Mouse (Mus musculus) urinary bladder, adult 2 months (tissue): ENCODE results near the gene Myh6. TPM values are rescaled to one million over a fixed set of nuclear protein-coding genes. Genes with fewer than 3 reads are reported as not detected.

Experiments
- DNase-seq: peaks from one replicate; pipeline ENCODE4 v3.0.0; 2022; ENCODE audit warnings: low spot score
- polyA plus RNA-seq: library from polyadenylated mRNA; depleted of rRNA; stranded (reverse); fragments of >200 nt; gene quantifications from 2 replicates; pipeline ENCODE4 v1.2.3, GENCODE M21; 2012

Gene Myh6
- polyA plus RNA-seq, 1 experiment = 0.22 TPM

DNA sequence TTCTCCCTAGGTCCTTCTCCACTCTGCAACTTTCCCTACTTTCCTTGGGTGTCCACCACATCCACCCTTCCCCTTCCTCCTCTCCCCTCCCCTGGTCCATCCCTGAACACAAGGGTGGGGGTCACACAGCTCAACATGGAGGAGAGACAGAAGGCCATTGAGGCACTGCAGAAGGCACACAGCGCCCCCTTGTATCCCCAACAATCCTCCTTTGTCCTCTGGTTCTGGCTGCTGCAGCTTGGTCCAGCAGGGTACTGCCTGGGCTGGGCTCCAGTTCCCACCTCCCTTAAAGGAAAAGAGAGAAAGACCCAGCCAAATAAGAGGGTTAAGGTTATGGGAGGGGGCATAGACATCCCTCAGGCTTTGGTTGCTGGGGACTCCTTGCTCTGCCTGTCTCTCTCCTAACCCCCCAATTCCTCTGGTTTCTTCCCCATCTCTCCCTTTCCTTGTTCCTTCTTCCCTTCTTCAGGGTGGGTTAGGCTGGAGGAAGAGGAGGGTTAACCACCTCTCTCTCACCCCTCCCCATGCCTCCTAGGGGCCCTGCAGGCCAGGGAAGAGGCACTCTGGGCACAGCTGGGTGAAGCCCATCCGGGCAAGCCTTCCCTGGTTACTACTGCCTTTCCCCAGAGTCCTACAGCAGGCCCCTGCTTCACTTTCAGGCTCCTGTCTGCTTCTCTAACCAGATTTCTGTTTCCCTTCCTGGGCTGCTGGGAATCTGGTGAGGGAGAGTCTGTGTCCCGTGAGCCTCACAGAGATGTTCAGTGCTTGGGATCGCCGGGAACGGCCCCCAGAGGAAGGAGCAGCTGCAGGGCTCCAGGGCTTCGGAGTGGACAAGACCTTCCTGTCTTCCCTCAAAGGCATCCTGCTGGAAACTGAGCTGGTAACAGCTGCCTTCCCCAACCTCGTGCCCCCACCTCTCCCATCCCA, 30.6 kb downstream of the Myh6 start, which contains the start of gene Cmtm5:
TSS of gene Cmtm5 (plus strand) at position 358 of the 927 bp plus-strand sequence.
- no peak for DNase-seq

DNA sequence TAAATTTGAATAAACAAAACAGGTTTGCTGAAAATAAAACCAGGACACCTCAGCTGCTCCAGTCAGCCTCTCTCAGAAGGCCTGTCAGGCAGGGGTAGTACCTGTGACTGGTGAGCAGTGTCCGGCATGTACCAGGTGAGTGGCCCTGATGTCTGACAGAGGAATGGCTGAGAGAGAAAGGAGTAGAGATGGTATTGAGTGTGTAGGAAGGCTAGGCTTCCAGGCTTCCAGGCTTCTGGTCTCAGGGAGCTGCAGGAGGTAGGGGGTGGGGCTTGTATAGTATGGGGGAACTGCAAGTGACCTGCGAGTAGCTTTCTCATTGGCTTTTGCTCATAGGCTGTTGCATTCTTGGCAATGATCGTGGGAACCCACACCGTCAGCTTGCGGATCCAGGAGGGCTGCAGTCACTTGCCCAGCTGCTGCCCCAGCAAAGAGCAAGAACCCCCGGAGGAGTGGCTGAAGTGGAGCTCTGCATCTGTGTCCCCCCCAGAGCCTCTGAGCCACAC, 34.0 kb downstream of the Myh6 start, which contains the start of gene Il25:
TSS of gene Il25 (plus strand) at position 51 of the 506 bp plus-strand sequence.
- DNase-seq = no peak

DNA sequence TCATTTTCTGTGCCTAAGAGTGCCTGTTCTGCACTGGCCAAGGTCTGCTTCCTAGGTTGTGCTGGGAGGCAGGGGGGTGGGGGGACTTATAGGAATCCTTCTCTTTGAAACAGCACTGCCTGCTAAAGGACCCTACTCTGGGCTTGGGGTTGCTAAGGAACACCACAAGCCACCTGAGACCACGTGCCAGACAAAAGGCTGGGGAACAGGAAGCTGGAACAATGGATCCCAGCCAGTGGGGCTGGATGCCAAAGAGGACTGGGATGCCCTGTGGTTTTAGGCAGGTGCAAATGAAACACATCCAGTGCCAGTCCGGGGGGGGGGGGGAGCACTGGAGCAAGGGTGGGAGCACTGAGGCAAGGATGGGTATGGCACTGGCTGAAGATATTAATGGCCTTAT, 36.3 kb downstream of the Myh6 start:
- no peak for DNase-seq

DNA sequence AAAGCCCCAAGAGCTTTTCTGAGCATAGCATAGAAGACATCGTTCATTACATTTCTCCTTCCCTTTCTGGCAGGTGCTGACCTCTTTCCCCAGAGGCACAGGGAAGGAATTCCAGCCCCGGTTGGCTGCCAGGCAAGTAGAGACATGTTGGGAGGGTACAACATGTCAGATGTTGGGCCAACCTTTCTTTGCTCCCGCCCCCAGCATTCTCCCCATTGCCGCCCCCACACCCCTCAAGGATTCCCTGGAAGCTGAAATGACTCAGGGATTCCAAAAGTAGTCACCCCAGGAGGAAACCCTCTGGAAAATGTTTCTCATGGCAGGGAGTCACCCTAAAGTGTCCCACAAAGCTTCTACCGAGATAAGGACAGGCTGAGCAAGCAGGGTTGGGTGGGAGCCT, 36.9 kb downstream of the Myh6 start:
- DNase-seq = no peak

DNA sequence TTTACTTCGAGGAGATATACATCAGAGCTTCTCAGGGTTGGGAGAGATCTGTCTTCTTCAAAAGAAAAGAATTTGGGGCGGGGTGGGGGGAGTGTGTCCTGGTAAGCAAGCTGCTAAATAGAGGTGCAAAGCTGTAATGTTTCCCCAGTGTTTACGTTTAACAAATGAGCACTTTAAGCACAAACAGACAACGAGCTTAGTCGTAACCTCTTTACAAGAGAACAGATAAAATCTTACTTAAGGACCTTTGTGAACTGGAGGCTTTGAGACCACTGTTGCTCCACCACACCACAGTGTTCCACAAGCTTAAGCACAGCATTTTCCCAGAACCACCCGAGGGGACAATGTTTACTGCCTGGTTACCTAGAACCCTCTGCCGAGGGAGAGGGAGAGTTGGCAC, 39.4 kb downstream of the Myh6 start:
- DNase-seq = no peak

DNA sequence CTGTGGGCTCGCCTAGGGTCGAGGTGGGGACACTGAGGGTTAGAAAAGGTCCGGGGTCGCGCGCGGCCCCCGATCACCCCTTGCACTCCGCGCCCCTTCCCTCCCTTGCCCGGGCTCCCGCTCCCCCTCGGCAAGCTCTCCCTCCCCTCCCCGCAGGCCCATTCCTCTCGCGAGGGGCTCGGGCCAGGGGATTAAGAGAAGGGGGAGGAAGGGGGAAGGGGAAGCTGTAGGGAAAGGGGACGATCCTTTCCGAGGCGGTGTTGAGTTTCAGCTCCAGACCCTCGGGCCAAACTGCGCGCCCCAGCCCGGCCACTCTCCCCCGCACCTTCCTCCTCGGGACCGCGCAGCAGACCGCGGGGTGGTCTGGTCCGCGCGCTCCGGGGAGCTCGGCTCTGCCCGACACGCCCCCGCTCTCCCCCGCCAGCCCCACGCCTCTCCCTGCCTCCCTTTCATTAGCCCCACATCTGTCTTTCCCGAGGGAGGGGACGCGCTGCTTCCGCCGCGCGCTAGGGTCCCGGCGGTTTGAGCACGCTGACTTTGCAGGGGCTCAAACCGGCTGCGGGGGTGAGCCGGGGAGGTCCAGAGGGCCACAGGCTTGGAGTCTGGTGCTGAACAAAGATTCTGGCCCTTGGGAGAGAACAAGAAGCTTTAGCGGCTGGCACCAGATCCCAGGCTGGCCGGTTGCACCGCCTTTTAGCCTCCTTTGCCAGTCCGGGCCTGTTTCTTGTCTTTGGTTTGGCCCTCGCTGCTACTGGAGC, 40.1 kb downstream of the Myh6 start:
- peak; percentile 67 for DNase-seq

DNA sequence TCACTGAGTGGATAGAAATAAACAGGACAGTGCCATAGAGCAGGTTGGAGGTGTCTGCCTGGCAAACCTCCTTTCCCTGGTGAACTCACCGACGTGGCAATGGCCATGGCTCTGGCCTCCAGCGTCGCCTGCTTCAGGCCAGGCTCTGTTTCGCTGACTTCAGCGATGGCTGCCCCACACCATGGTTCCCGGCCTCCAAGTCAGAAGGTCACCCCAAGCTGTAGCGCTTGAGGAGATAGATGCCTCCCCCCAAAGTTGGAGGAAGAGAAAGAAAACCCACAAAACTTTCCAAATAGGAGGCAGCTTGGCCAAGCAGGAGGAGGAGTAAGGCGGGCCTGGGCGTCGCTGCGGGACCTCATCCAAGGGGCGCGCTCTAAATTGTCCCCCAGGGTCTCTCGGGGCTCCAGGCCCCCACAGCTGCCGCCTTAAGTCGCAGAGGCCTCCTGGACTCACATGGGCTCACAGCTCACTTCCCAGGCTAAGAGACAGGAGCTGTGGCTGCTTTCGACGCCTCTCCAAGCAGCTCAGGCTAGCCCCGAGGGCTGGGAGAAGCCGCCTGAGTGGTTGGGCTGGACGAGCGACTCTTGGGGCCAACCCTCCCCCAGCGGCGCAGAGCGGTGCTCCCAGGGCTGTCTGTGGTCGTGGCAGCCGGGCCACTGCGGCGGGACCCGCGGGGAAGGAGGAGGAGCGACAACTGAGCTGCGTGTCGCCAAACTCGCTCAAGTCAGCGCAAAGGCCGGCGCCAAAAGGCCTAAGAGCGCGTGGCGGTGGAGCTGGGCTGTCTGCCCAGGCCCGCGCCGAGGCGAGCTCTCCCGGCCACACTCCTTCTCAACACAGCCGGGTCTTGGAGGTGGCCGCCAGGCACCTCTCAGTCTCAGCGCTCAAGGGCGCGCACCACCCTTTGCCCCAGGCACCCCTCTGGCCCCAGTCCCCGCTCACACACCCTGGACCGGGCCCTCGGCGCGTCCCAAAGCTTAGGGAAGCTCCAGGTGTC, 41.1 kb downstream of the Myh6 start, which contains the start of gene Efs:
TSS of gene Efs (minus strand) at position 778 of the 994 bp plus-strand sequence.
- peak; percentile 80 for DNase-seq

DNA sequence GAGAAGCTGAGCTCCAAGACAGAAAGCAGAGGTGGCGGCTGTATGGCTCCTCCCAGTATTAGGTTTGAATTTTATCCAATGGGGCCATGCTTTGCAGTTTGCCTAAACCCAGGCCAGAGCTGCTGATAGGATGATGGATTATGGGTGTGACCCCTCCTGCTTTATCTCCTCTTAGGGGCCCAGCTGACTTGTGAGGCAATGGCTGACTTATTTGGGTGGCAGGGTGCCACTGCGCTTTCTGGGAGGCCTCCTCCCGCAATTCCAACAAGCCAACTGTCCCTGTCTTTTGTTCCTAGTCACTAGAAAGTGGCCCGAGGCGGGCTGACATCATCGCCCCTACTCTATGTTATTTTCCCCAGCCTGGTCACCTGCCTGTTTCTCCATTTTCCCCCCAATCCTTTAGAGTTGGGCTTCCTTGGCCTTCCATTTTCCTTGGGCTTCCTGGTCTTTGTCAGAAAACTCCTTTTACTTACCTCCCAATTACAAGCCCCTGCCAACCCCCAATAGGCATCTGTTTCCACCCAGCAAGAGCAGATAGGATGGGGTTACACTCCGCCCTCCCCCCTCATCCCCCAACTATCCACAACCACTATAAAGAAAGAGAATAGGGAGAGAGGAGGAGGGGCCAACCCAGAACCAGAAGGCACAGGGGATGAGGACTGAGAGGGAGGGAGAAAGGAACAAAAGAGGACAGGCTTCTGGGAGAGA, 41.9 kb downstream of the Myh6 start:
- peak; percentile 46 for DNase-seq

DNA sequence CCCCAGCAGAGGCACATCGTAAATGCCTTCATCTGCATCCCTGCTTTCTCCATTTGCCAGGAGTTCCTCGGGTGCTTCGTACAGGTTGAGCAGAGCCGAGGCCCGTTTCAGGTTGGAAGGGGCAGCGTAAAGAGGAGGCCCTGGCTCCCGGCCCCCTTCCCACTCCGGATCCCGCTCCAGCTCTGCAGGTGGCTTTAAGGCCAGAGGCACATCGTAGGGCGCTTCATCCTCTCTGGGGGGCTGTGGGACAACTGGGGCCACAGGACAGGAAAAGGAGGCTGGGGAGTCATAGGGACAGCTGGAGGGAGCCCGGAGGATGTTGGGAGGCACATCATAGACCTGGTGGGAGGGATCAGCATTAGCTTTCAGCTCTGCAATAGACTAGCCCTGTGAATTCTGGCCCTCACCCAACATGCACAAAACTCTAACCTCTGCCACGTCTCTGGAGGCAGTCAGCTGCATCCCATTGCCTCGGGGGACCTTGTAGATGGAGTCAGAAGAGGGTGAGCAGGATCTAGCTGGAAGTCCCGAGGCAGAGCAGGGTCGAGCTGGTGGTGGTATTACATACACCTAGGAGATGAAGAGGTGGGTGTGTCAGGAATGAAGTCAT, 46.5 kb downstream of the Myh6 start:
- no peak for DNase-seq

DNA sequence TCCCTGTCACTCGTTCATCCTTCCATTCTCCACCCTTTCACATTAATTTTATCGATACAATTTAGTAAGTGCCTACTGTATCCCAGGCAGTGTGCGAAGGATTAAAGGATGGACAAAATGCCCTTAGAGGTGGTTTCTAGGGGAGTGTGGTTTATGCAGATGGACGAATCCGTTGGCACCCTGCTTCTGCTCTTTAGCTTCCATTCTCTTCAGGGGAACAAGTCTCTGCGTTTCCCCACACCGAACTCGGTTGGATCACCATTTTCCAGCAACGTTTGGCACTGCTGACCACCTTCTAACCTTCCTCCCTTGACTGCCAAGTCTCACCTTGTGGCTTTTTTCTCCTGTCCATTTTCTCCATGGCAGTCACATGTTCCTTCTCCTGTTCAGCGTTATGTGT, 53.4 kb downstream of the Myh6 start:
- DNase-seq = no peak

DNA sequence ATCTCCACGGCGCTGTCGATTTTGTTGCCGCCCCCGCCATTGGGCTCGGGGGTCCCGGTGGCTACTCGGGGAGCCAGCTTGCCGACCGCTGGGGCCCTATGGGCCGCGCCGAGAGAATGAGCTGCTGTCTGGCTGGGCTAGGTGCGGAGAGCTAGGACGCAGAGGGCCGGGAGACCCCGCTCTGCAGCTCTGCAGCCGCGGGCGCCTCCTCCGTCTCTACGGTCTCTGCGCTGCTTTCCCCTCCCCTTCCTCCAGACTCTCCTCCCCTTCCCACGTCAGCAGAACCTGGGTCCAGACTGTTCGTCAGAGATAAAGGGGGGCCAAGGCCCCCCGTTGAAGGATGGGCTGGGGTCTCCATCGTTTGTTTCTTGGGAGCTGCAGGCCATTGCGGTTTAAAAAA, 53.8 kb downstream of the Myh6 start, which contains the start of gene Slc22a17:
TSS of gene Slc22a17 (minus strand) at position 247 of the 400 bp plus-strand sequence.
- peak; percentile 54 for DNase-seq

DNA sequence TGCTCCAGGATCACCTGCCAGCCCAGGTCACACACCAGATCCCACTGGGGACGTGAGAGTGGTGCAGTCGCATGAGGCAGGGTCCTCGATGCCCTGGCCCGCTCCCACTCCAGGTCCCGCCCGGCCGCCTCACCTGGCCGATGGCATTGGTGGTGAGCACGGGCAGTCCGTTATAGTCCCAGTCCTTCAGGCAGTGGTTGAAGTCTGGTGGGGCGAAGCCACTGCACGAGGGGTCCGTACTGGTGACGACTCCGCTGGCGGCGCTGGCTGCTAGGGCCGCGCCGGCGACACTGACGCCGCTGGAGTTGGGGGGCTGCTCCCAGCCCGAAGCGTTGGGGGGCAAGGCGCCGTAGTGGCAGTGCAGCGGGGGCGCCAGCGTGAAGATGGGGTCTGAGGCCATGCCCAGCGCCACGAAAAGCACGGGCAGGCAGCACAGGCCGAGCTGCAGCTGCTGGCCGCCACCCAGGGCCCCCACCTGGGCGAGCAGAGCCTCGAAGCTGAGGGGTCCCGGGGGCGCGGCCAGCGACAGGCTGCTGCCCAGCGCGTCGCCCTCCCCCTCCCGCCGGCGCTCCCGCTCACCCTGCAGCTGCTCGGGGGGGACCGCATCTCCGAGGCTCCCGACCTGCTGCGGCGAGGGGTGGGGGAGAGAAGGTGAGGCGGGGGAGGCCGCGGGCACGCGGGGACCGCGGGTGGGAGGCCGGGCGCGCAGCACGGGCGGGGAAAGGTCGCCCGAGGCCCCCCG, 54.4 kb downstream of the Myh6 start:
- no peak for DNase-seq

DNA sequence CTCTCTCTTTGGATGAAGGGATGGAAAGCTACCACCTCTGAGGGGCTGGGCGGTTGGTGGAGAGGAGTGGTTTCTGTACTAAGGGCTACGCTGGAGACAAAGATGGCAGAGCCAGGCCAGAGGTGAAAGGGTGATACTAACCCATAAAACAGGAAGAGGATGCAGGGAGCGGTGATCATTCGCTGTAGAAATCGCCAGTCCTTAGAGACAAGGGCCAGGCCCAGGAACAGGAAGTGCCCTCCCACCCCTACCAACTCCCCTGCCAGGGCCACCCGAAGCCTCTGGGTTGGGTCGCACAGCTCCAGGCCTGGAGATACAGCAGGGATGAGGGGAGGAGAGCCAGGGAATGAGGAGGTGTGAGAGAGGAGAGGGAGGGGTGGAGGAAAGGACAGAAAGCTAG, 58.0 kb downstream of the Myh6 start:
- no peak for DNase-seq

DNA sequence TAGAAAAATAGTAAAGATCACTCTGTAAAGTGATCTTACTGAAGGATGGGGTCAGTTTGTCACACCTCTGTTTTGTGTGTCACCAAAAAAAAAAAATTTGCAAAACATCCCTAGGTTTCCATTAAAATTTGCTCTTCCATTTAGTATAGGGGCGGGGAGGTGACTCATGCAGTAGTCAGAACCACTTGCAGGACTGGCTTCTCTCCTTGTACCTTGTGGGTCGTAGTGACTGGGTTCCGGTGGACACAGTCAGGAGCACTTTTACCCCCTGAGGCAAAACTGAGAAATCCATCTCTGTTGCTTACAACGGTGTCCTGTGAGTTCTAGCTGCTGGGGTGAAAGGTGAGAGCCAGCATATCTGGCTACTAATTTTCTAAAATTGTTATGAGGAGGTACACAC, 63.1 kb downstream of the Myh6 start:
- no peak for DNase-seq

DNA sequence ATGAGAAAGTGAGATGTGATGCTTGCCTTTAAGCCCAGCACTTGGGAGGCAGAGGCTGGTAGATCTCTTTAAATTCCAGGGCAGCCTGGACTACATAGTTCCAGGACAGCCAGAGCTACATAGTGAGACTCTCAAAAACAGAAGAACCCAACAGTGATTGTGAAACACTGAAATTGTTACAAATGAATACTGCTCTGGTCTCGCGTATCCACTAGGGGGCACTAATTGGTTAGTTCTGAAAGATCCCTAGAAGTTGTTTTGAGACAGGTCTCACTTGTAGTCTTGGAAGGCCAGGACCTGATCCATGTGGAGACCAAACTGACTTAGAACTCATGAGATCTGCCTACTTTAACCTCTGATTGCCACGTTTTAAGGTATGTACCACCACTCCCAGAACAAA, 66.3 kb downstream of the Myh6 start:
- DNase-seq = no peak

DNA sequence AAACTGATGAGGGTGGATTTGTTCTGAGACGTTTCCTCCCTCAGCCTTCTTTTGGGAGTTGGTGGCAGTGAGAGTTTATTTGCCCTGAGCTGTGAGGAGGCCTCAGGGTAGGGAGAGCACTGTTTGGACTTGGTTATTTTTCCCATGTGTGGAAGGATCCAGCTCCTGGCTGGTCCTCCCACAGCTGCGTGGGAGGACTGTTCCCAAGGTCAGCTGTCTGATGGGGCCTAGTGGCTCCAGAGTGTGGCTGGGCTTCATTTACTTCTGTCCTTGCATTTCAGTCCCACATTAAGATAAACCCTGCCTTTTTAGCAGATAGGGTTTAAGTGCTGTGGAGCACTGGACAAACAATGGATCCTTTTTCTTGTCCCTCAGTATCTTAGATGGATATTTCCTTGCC, 69.3 kb downstream of the Myh6 start:
- DNase-seq = no peak

DNA sequence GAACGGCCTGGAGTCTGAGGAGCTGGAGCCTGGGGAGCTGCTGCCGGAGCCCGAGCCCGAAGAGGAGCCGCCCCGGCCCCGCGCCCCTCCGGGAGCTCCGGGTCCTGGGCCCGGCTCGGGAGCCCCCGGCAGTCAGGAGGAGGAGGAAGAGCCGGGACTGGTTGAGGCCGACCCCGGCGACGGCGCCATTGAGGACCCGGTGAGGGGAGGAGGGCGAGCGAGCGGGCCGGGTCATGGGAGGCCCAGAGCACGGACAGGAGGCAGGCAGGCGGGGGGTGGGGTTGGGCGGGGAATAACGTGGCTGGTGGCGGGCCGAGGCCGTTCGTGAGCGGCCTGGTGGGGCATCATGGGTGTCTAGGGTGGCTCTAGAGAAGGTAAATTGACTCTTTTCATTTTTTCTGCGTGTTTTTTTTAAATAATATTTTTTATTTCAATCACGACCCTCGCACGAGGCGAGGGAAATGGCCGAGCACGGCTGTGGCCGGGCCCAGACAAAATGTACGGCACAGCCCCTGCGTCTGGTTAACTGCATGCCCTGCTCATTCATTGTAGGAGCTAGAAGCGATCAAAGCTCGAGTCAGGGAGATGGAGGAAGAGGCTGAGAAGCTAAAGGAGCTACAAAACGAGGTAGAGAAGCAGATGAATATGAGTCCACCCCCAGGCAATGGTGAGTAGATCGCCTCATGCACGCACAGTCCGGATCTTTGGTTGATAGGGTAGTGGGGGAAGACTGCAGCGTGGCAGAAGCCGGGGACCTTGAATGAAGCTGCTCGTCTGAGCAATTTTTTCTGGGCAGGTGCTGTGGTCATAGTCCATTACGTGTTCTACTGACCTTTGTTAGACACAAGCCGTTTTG, 72.2 kb downstream of the Myh6 start:
- DNase-seq = no peak

DNA sequence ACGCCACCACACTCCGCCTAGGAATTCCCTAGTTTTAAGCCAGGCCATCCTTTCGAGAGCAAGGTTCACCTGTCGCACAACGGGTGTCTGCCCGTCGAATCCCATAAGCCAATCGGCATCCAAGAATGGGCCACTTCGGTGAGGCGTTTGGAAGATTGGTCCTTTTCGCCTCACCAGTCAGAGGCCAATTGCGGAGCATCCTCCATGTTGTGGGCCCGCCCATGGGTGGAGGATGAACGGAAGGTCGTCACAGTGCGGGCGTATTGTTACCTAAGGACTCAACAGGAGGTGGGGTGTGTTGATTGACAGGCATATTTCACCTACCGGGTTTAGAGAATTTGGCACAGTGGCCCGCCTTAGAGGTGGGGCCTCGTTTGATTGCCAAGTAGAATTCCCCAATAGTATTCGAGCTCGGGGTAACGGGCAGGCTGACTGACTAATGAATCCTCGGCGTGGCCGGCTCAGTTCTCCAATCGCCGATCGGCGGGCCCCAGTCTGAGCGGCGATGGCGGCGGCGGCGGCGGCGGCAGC, 73.0 kb downstream of the Myh6 start:
- DNase-seq = peak; percentile 93
